Mouse (Mus musculus) ES-E14 (cell line): ENCODE measurements around the gene C1galt1.

Source experiments
- HCFC1 ChIP-seq: IDR thresholded peaks from 2 replicates; pipeline ENCODE4 v1.6.1; 2012; ENCODE audit warnings: low read length, inconsistent platforms, borderline replicate concordance; ENCODE audit not compliant: insufficient read depth
- ZC3H11A ChIP-seq: IDR thresholded peaks from 2 replicates; pipeline ENCODE4 v1.6.1; 2012; ENCODE audit warnings: low read depth, mild to moderate bottlenecking, inconsistent platforms, low read length, borderline replicate concordance
- ZNF384 ChIP-seq: IDR thresholded peaks from 2 replicates; pipeline ENCODE4 v1.6.1; 2012; ENCODE audit warnings: low read depth, low read length, inconsistent platforms

- TF ChIP-seq ZNF384 (no peak), ZC3H11A (no peak), HCFC1 (no peak)
Measured at GRCm38 (mm10) chr6:7799969-7800368, 44.7 kb upstream of the C1galt1 start.
